8 mouse cellular contexts compared by ENCODE assay signal in genomic region chr7:43797844-43798462, GRCm38 (mm10). TPM values are rescaled to one million over a fixed set of nuclear protein-coding genes. Genes with fewer than 3 reads are reported as not detected.
DNase-seq lines count a peak whose midpoint lies in the region; ATAC-seq and TF ChIP-seq lines count a peak whose summit lies in the region.

No protein-coding gene starts in this region.

- no peak for TF ChIP-seq CTCF in liver, embryonic 14.5 days (IDR thresholded peaks at IDR 0.05; ENCODE audit: low read depth)

- TF ChIP-seq EP300 in liver, embryonic 14.5 days (IDR thresholded peaks at IDR 0.05; ENCODE audit: low read depth), result no peak

- H3K4me1 ChIP-seq in heart, embryonic 16.5 days (ENCODE audit: control insufficient read depth, insufficient read depth, low read length), result peaks cover 12% of the 10 kb centered on the region
- H3K4me1 ChIP-seq in liver, embryonic 14.5 days (replicated peaks; ENCODE audit: control insufficient read depth in 2 of 2, insufficient read depth in 2 of 2, low read length in 1 of 2), result no peaks in the 10 kb centered on the region
- peaks cover 4% of the 10 kb centered on the region; the same call in 1 of the 2 replicates for H3K4me1 ChIP-seq in neural tube, embryonic 14.5 days (ENCODE audit: control insufficient read depth, insufficient read depth, low read length)

- ATAC-seq in heart, embryonic 16.5 days (replicated peaks; ENCODE audit: extremely low read depth, insufficient read depth, low FRiP score), result peak; percentile 47
- no peak for ATAC-seq in liver, embryonic 14.5 days (ENCODE audit: insufficient read depth)
- ATAC-seq in neural tube, embryonic 14.5 days (ENCODE audit: low read depth), result peak; percentile 20; the same call in 1 of the 2 replicates
- no peak for ATAC-seq in erythroblast, adult 5-6 weeks (replicated peaks; ENCODE audit: low FRiP score, poor library complexity, severe bottlenecking)

- peak; percentile 70 for DNase-seq in CD4-positive helper T cell, adult 2 months (ENCODE audit: low read depth, low spot score)
- DNase-seq in brain, adult 2 months (ENCODE audit: low read depth, low spot score), result peak; percentile 16
- DNase-seq in liver, embryonic 14.5 days (ENCODE audit: low read depth in 3 of 3, low spot score in 3 of 3), result no peak
- DNase-seq in adrenal gland, postnatal 36 days, result no peak
- no peak for DNase-seq in layer of hippocampus, adult 8-10 months (ENCODE audit: low spot score in 2 of 2)

- H3K9me3 ChIP-seq in heart, embryonic 16.5 days (replicated peaks; ENCODE audit: control insufficient read depth, low read length), result no peaks in the 10 kb centered on the region
- H3K9me3 ChIP-seq in liver, embryonic 14.5 days (ENCODE audit: control insufficient read depth, low read length), result no peaks in the 10 kb centered on the region
- no peaks in the 10 kb centered on the region for H3K9me3 ChIP-seq in neural tube, embryonic 14.5 days (ENCODE audit: control insufficient read depth, low read length)

- peak overlapping the region; percentile 60 for H3K4me3 ChIP-seq in heart, embryonic 16.5 days (ENCODE audit: low read length)
- peak overlapping the region in 1 of 2 experiments; percentile 45; a peak in 2 of 4 replicates for H3K4me3 ChIP-seq in liver, embryonic 14.5 days (ENCODE audit: insufficient read depth in 1 of 2, low read depth in 2 of 2, low read length in 2 of 2)
- peak overlapping the region; percentile 39 for H3K4me3 ChIP-seq in neural tube, embryonic 14.5 days (ENCODE audit: low read depth, low read length)

- no peak overlapping the region for H3K27ac ChIP-seq in heart, embryonic 16.5 days (ENCODE audit: low read length)
- no peak overlapping the region for H3K27ac ChIP-seq in liver, embryonic 14.5 days
- H3K27ac ChIP-seq in neural tube, embryonic 14.5 days (ENCODE audit: low read depth, low read length), result no peak overlapping the region

- H3K4me2 ChIP-seq in heart, embryonic 16.5 days (ENCODE audit: low read depth, low read length), result peak overlapping the region; percentile 81
- peak overlapping the region; percentile 59 for H3K4me2 ChIP-seq in liver, embryonic 14.5 days (ENCODE audit: low read depth)
- peak overlapping the region; percentile 61 for H3K4me2 ChIP-seq in neural tube, embryonic 14.5 days (ENCODE audit: low read depth, low read length)

- H3K27me3 ChIP-seq in heart, embryonic 16.5 days (ENCODE audit: control insufficient read depth, insufficient read depth, low read length), result peaks cover 6% of the 10 kb centered on the region; the same call in 1 of the 2 replicates
- peaks cover 15% of the 10 kb centered on the region for H3K27me3 ChIP-seq in liver, embryonic 14.5 days (ENCODE audit: control insufficient read depth, insufficient read depth, low read length)
- H3K27me3 ChIP-seq in neural tube, embryonic 14.5 days (ENCODE audit: control insufficient read depth, insufficient read depth, low read length), result peaks cover 23% of the 10 kb centered on the region

- H3K9ac ChIP-seq in heart, embryonic 16.5 days (ENCODE audit: low read length), result peak overlapping the region; percentile 63
- no peak overlapping the region for H3K9ac ChIP-seq in liver, embryonic 14.5 days (replicated peaks)
- H3K9ac ChIP-seq in neural tube, embryonic 14.5 days (replicated peaks; ENCODE audit: low read depth, low read length), result peak overlapping the region; percentile 48; the same call in 1 of the 2 replicates

- 32% methylated on average over 13 of the region's 13 CpGs for WGBS in heart, embryonic 16.5 days
- WGBS in liver, embryonic 14.5 days (ENCODE audit: insufficient replicate concordance), result 4% methylated on average over 13 of the region's 13 CpGs
- 41% methylated on average over 13 of the region's 13 CpGs for WGBS in neural tube, embryonic 14.5 days

- H3K36me3 ChIP-seq in heart, embryonic 16.5 days (ENCODE audit: control insufficient read depth, insufficient read depth), result no peaks in the 10 kb centered on the region
- no peaks in the 10 kb centered on the region for H3K36me3 ChIP-seq in liver, embryonic 14.5 days (replicated peaks; ENCODE audit: control insufficient read depth, insufficient read depth, low read depth)
- no peaks in the 10 kb centered on the region for H3K36me3 ChIP-seq in neural tube, embryonic 14.5 days (ENCODE audit: control insufficient read depth, insufficient read depth, low read length)

RNA-seq across cellular contexts. Expression of gene Klk8, which starts 0.6 kb away (rescaled TPM):
- polyA plus RNA-seq in heart, embryonic 16.5 days (2015; fragmentation: Nextera tagmentation; extraction: Ambion mirVana), result 22.1 and 23.0 TPM in 2 replicates
- polyA plus RNA-seq in liver, embryonic 14.5 days (2012; rRNA removed), result 4.6 and 5.0 TPM in 2 replicates
- polyA plus RNA-seq in liver, embryonic 14.5 days (2014; fragmentation: Nextera tagmentation; extraction: Ambion mirVana), result 8.4 and 10.0 TPM in 2 replicates
- 7.6 and 8.6 TPM in 2 replicates for polyA plus RNA-seq in neural tube, embryonic 14.5 days (2014; fragmentation: Nextera tagmentation; extraction: Ambion mirVana)
- 1 to 10 TPM; 1.1 to 2.3 TPM for total RNA-seq in adrenal gland, postnatal 36 days (2021)
- total RNA-seq in erythroblast, adult 5-6 weeks (2015; ENCODE audit: low replicate concordance), result 6.1 TPM in 1 of 2 replicates, not detected in the other
- total RNA-seq in erythroblast, adult 5-6 weeks (2017; ENCODE audit: low replicate concordance), result 0.56 and 8.3 TPM in 2 replicates
- 10 to 100 TPM; 18.3 to 25.9 (median 23.2) TPM for total RNA-seq in layer of hippocampus, adult 8-10 months (2022)

RNA-seq across cellular contexts. Expression of gene Klk9, which starts 6.3 kb away (rescaled TPM):
- 0.09 and 0.10 TPM in 2 replicates for polyA plus RNA-seq in heart, embryonic 16.5 days (2015; fragmentation: Nextera tagmentation; extraction: Ambion mirVana)
- not detected in 2 replicates for polyA plus RNA-seq in liver, embryonic 14.5 days (2012; rRNA removed)
- polyA plus RNA-seq in liver, embryonic 14.5 days (2014; fragmentation: Nextera tagmentation; extraction: Ambion mirVana), result not detected in 2 replicates
- polyA plus RNA-seq in neural tube, embryonic 14.5 days (2014; fragmentation: Nextera tagmentation; extraction: Ambion mirVana), result not detected in 2 replicates
- total RNA-seq in adrenal gland, postnatal 36 days (2021), result not detected
- not detected in 2 replicates for total RNA-seq in erythroblast, adult 5-6 weeks (2015; ENCODE audit: low replicate concordance)
- total RNA-seq in erythroblast, adult 5-6 weeks (2017; ENCODE audit: low replicate concordance), result not detected in 2 replicates
- total RNA-seq in layer of hippocampus, adult 8-10 months (2022), result under 1 TPM in 1 of 4 experiments, not detected in 3; 0.23 TPM

RNA-seq across cellular contexts. Expression of gene Klk7, which starts 13.1 kb away (rescaled TPM):
- 0.12 TPM in 1 of 2 replicates, not detected in the other for polyA plus RNA-seq in heart, embryonic 16.5 days (2015; fragmentation: Nextera tagmentation; extraction: Ambion mirVana)
- polyA plus RNA-seq in liver, embryonic 14.5 days (2012; rRNA removed), result 0.02 TPM in 1 of 2 replicates, not detected in the other
- not detected in 2 replicates for polyA plus RNA-seq in liver, embryonic 14.5 days (2014; fragmentation: Nextera tagmentation; extraction: Ambion mirVana)
- polyA plus RNA-seq in neural tube, embryonic 14.5 days (2014; fragmentation: Nextera tagmentation; extraction: Ambion mirVana), result not detected in 2 replicates
- total RNA-seq in adrenal gland, postnatal 36 days (2021), result not detected
- total RNA-seq in erythroblast, adult 5-6 weeks (2015; ENCODE audit: low replicate concordance), result not detected in 2 replicates
- not detected in 2 replicates for total RNA-seq in erythroblast, adult 5-6 weeks (2017; ENCODE audit: low replicate concordance)
- under 1 TPM; 0.20 to 0.87 (median 0.46) TPM for total RNA-seq in layer of hippocampus, adult 8-10 months (2022)

RNA-seq across cellular contexts. Expression of gene Klk10, which starts 17.1 kb away (rescaled TPM):
- 1.6 and 1.7 TPM in 2 replicates for polyA plus RNA-seq in heart, embryonic 16.5 days (2015; fragmentation: Nextera tagmentation; extraction: Ambion mirVana)
- polyA plus RNA-seq in liver, embryonic 14.5 days (2012; rRNA removed), result 0.02 and 0.10 TPM in 2 replicates
- polyA plus RNA-seq in liver, embryonic 14.5 days (2014; fragmentation: Nextera tagmentation; extraction: Ambion mirVana), result not detected in 2 replicates
- polyA plus RNA-seq in neural tube, embryonic 14.5 days (2014; fragmentation: Nextera tagmentation; extraction: Ambion mirVana), result not detected in 2 replicates
- under 1 TPM; 0.23 to 0.33 TPM for total RNA-seq in adrenal gland, postnatal 36 days (2021)
- total RNA-seq in erythroblast, adult 5-6 weeks (2015; ENCODE audit: low replicate concordance), result not detected in 2 replicates
- not detected in 2 replicates for total RNA-seq in erythroblast, adult 5-6 weeks (2017; ENCODE audit: low replicate concordance)
- 1 to 10 TPM in 2 of 4 experiments, under 1 TPM in 2; 0.92 to 1.5 (median 1.3) TPM for total RNA-seq in layer of hippocampus, adult 8-10 months (2022)

RNA-seq across cellular contexts. Expression of gene Klk11, which starts 23.5 kb away (rescaled TPM):
- 0.19 and 0.25 TPM in 2 replicates for polyA plus RNA-seq in heart, embryonic 16.5 days (2015; fragmentation: Nextera tagmentation; extraction: Ambion mirVana)
- not detected in 2 replicates for polyA plus RNA-seq in liver, embryonic 14.5 days (2012; rRNA removed)
- not detected in 2 replicates for polyA plus RNA-seq in liver, embryonic 14.5 days (2014; fragmentation: Nextera tagmentation; extraction: Ambion mirVana)
- polyA plus RNA-seq in neural tube, embryonic 14.5 days (2014; fragmentation: Nextera tagmentation; extraction: Ambion mirVana), result not detected in 2 replicates
- total RNA-seq in adrenal gland, postnatal 36 days (2021), result not detected
- total RNA-seq in erythroblast, adult 5-6 weeks (2015; ENCODE audit: low replicate concordance), result not detected in 2 replicates
- not detected in 2 replicates for total RNA-seq in erythroblast, adult 5-6 weeks (2017; ENCODE audit: low replicate concordance)
- total RNA-seq in layer of hippocampus, adult 8-10 months (2022), result not detected

Comparison
In these comparisons a context has a peak if more than half of its experiments do, and no peak if none do; other contexts are left out.
1. DNase-seq: peak in CD4-positive helper T cell, adult 2 months (single experiment) and brain, adult 2 months (single experiment); none in liver, embryonic 14.5 days (0 of 3), adrenal gland, postnatal 36 days (0 of 2) and layer of hippocampus, adult 8-10 months (0 of 2).
2. ATAC-seq: peak in heart, embryonic 16.5 days (single experiment) and neural tube, embryonic 14.5 days (single experiment); none in liver, embryonic 14.5 days (single experiment) and erythroblast, adult 5-6 weeks (single experiment).
3. Peak in every context shown above with its lines, with median percentiles within 50 percentile points of each other: H3K4me2 ChIP-seq.